17 mouse cellular contexts compared by ENCODE assay signal in the genomic region with DNA sequence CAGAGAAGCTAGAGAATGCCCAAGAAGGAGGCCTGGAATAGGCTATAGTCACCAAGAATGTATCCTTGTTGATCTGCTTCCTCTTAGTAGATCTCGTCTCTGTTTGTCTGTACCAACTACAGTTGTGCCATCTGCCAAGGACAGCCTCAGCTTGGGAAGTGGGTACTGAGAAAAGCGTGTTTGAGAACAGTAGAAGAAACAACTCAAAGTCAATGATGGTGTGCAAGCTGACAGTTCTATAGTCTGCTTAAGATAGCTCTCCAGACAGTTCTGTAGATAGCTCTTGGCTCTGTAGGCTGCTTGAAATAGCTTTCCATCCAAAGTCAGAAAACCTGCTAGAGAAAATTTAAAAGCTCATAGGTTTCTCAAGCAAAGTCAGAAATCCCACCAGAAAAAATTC.
DNase-seq lines count a peak whose midpoint lies in the region.
"Had no signal": no experiment of that assay in that cellular context is flagged by ENCODE, and none has a peak within 500 bp of the region (broad histone marks: within the 10 kb centered on the region; RNA-seq: fewer than 3 reads in every experiment).

No protein-coding gene starts in this region.

- intact Hi-C loops in left cerebral cortex, postnatal 4 days (cut with DNase I), result no loop called here
- intact Hi-C loops in heart, postnatal 25 days (cut with DNase I), result no loop called here

- peak; percentile 14 for DNase-seq in left cerebral cortex, adult 11 months (ENCODE audit: low spot score)
- no peak for DNase-seq in left cerebral cortex, postnatal 4 days
- peak; percentile 24 to 26 for DNase-seq in frontal cortex, adult 2 months (ENCODE audit: extremely low spot score in 1 of 2, low spot score in 1 of 2)
- DNase-seq in left cerebral cortex, adult 9 months (ENCODE audit: low spot score in 2 of 2), result peak; percentile 10 to 26
- peak; percentile 58 for DNase-seq in telencephalon, adult 2 months (ENCODE audit: low read depth, low spot score)
- DNase-seq in heart, postnatal 25 days (ENCODE audit: low spot score), result no peak
- DNase-seq: adrenal gland, adult 2 months; B cell, adult 2 months; cerebellum, adult 8-10 months; cerebellum, postnatal 36 days; gastrocnemius, postnatal 10 days; heart, postnatal 14 days; kidney, adult 18-20 months; kidney, postnatal 25 days; lung, postnatal 36 days; thymus, adult 2 months; thymus, postnatal 4 days had no signal

Comparison
In these comparisons a context has a peak if more than half of its experiments do, and no peak if none do; other contexts are left out.
1. DNase-seq: peak in left cerebral cortex, adult 11 months (single experiment), frontal cortex, adult 2 months (2 of 2), left cerebral cortex, adult 9 months (2 of 2) and telencephalon, adult 2 months (single experiment); none in left cerebral cortex, postnatal 4 days (single experiment) and heart, postnatal 25 days (single experiment).